Mouse (Mus musculus) CD4-positive, CD25-positive, alpha-beta regulatory T cell, adult 2 months (primary cell): ENCODE data around the gene Cap1.
"Not testable (repeated sequence)": the region's sequence is repeated elsewhere in the genome, so short reads cannot be mapped to it uniquely, and the experiment has no call there.

Source experiments
- DNase-seq: peaks from one replicate; pipeline ENCODE4 v3.0.0-alpha.2; 2012; ENCODE audit warnings: low read depth, low spot score

Cap1 gene

GRCm38 (mm10) chr4:122837994-122838393 lies 47.9 kb downstream of the Cap1 start:
- no peak for DNase-seq

- DNase-seq: no peak
Measured at GRCm38 (mm10) chr4:122837180-122837730, 48.6 kb downstream of the Cap1 start.

GRCm38 (mm10) chr4:122836403-122836775 lies 49.5 kb downstream of the Cap1 start:
- no peak for DNase-seq

- DNase-seq: peak; percentile 94
Measured at GRCm38 (mm10) chr4:122835530-122836402, 50.1 kb downstream of the Cap1 start, which contains the start of gene Ppt1. Ppt1 (plus strand) TSS chr4:122836242.

DNA sequence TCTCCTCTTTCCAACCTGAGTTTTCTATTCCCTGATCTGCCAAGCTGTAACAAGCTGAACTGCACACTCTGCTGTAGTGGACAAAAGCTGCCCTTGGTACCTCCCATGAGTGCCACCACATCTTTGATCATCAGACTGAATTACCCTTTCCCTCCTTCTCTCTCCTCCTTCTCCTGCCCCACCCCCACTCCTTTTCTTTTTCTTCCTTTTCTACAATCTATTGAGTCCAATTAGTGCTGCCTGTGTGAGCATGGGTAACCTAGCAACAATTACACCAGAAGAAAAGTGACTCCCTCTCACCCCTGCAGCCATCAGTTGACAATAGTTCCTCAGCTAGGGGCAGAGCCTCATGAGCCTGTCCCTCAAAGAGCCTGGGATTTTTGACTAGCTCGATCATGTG lies 54.0 kb downstream of the Cap1 start:
- no peak for DNase-seq

- DNase-seq: no peak
Measured at GRCm38 (mm10) chr4:122829339-122829738, 56.5 kb downstream of the Cap1 start.

GRCm38 (mm10) chr4:122827651-122828050 lies 58.2 kb downstream of the Cap1 start:
- DNase-seq: no peak

GRCm38 (mm10) chr4:122820941-122821340 lies 64.9 kb downstream of the Cap1 start:
- DNase-seq: not testable (repeated sequence)

DNA sequence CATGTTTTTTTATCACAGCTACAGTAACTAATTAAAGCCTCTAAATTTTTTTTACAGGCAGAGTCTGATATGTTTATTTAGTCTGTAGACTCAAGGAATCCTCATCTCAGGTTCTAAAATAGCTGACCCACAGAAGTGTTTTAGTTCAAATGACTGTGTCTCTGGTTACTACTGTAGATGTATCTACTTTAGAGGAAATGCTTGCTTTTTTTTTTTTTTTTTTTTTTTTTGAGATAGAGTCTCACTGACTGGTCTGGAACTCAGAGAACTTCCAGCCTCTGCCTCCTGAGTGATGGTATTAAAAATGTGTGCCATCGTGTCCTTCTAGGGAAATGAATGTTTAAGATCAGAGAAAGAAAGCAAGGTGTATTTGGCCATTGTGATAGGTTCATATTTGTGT lies 69.7 kb downstream of the Cap1 start:
- DNase-seq: no peak

GRCm38 (mm10) chr4:122811824-122812223 lies 74.0 kb downstream of the Cap1 start:
- DNase-seq: no peak

GRCm38 (mm10) chr4:122811180-122811579 lies 74.7 kb downstream of the Cap1 start:
- DNase-seq: no peak
